Comparison of ENCODE assay signal across 30 mouse cellular contexts in genomic region chrX:151912267-151912666, GRCm38 (mm10).
"Had no signal": no experiment of that assay in that cellular context is flagged by ENCODE, and none has a peak within 500 bp of the region (broad histone marks: within the 10 kb centered on the region; RNA-seq: fewer than 3 reads in every experiment).

No protein-coding gene starts in this region.

- H3K4me1 ChIP-seq: heart, embryonic 12.5 days; heart, embryonic 13.5 days; heart, embryonic 15.5 days; hindbrain, embryonic 10.5 days; hindbrain, embryonic 12.5 days; hindbrain, embryonic 13.5 days; hindbrain, embryonic 15.5 days; intestine, embryonic 15.5 days; kidney, embryonic 15.5 days had no signal

- H3K27ac ChIP-seq: heart, embryonic 13.5 days; heart, embryonic 15.5 days; hindbrain, embryonic 10.5 days; hindbrain, embryonic 12.5 days; hindbrain, embryonic 13.5 days; hindbrain, embryonic 14.5 days; hindbrain, embryonic 15.5 days; hindbrain, postnatal 0 days; intestine, embryonic 15.5 days; kidney, embryonic 15.5 days; kidney, postnatal 0 days; layer of hippocampus, adult 2 months; left cerebral cortex, adult 2 months had no signal

- H3K9ac ChIP-seq: heart, embryonic 12.5 days; heart, embryonic 13.5 days; heart, embryonic 15.5 days; hindbrain, embryonic 12.5 days; hindbrain, embryonic 13.5 days; hindbrain, embryonic 14.5 days; hindbrain, embryonic 15.5 days; intestine, embryonic 15.5 days; kidney, embryonic 15.5 days had no signal

- DNase-seq: heart, postnatal 10 days; heart, postnatal 14 days; heart, postnatal 36 days; heart, postnatal 4 days; kidney, adult 11 months; kidney, adult 18-20 months; kidney, adult 2 months; kidney, adult 8-10 months; kidney, adult 9 months; kidney, postnatal 10 days; kidney, postnatal 14 days; kidney, postnatal 25 days; kidney, postnatal 36 days; kidney, postnatal 4 days; layer of hippocampus, adult 9-11 months; layer of hippocampus, postnatal 36 days had no signal

- H3K4me3 ChIP-seq: heart, embryonic 12.5 days; heart, embryonic 13.5 days; heart, embryonic 15.5 days; hindbrain, embryonic 10.5 days; hindbrain, embryonic 12.5 days; hindbrain, embryonic 13.5 days; hindbrain, embryonic 15.5 days; intestine, embryonic 15.5 days; kidney, embryonic 15.5 days; layer of hippocampus, adult 2 months; left cerebral cortex, adult 2 months had no signal

- H3K27me3 ChIP-seq: heart, embryonic 15.5 days had no signal

- H3K9me3 ChIP-seq: heart, embryonic 12.5 days; heart, embryonic 13.5 days; heart, embryonic 15.5 days; hindbrain, embryonic 10.5 days; hindbrain, embryonic 12.5 days; hindbrain, embryonic 13.5 days; hindbrain, embryonic 15.5 days; intestine, embryonic 15.5 days; kidney, embryonic 15.5 days had no signal
